Mouse (Mus musculus) kidney, embryonic 16.5 days (tissue): ENCODE measurements around the gene Ldb2. TPM values are rescaled to one million over a fixed set of nuclear protein-coding genes. Genes with fewer than 3 reads are reported as not detected.

ENCODE experiments used
- ATAC-seq: fragments of 200-750 bp; cut with Nextera tagmentation; 2 replicates; pipeline ENCODE4 v1.8.0; 2017; ENCODE audit warnings: moderate TSS enrichment; ENCODE audit not compliant: low FRiP score, low TSS enrichment
- H3K27ac ChIP-seq: fragments of 300-500 bp; sonication (generic); 2 replicates; pipeline ENCODE4 v1.5.1; 2014; ENCODE audit warnings: low read length
- H3K27me3 ChIP-seq: fragments of 300-500 bp; sonication (generic); 2 replicates; pipeline ENCODE4 v1.6.1; 2014; ENCODE audit warnings: low read length, control low read depth, mixed read lengths; ENCODE audit not compliant: insufficient read depth
- H3K36me3 ChIP-seq: fragments of 300-500 bp; sonication (generic); 2 replicates; pipeline ENCODE4 v1.6.1; 2014; ENCODE audit warnings: low read length, control low read depth, mixed read lengths; ENCODE audit not compliant: insufficient read depth
- H3K4me1 ChIP-seq: fragments of 300-500 bp; sonication (generic); 2 replicates; pipeline ENCODE4 v1.6.1; 2014; ENCODE audit warnings: low read length, control low read depth, mixed read lengths; ENCODE audit not compliant: insufficient read depth
- H3K4me2 ChIP-seq: fragments of 300-500 bp; sonication (generic); replicated peaks from 2 replicates; pipeline ENCODE4 v1.6.1; 2014; ENCODE audit warnings: low read depth, low read length
- H3K4me3 ChIP-seq: fragments of 300-500 bp; sonication (generic); 2 replicates; pipeline ENCODE4 v1.5.1; 2014; ENCODE audit warnings: mild to moderate bottlenecking, low read length
- H3K9ac ChIP-seq: fragments of 300-500 bp; sonication (generic); replicated peaks from 2 replicates; pipeline ENCODE4 v1.6.1; 2014; ENCODE audit warnings: low read length
- H3K9me3 ChIP-seq: fragments of 300-500 bp; sonication (generic); 2 replicates; pipeline ENCODE4 v1.6.1; 2016; ENCODE audit warnings: low read length, control low read depth
- WGBS: fragments of 180-500 bp; shearing (Covaris S2); extraction: QIAGEN DNeasy Blood & Tissue Kit; methylation state at CpG from one replicate; pipeline ENCODE4 v1.1.7; 2014; 5-methylcytosine and 5-hydroxymethylcytosine counted together
- polyA plus RNA-seq: library from polyadenylated mRNA; unstranded; fragments of >200 nt; fragmentation: Nextera tagmentation; extraction: Ambion mirVana; gene quantifications from 2 replicates; pipeline ENCODE4 v1.2.1, GENCODE M21; 2015

Gene Ldb2
- polyA plus RNA-seq, 1 experiment from 2014 or later: 115 TPM

DNA sequence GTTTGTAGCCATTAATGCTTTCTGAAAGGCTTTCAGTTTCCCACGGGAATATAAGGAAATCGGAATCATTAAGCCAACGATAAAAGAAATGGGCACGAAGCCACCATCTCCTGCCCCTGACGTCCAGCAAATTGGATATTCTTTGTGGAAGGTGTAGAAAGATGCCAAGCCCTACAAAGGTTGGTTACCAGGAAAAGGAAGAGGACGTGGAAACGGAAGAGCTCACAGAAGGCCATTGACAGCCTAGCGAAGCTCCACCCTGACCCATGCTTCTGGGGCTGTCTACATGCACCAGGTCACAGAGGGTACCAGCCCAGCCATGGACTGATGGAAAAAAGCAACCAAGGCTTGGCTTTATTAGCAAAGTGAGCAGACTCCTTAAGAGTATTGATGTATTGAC is 31.0 kb downstream of the Ldb2 start:
- Histone ChIP-seq H3K36me3 (no peaks in the 10 kb centered on the region), H3K27me3 (no peaks in the 10 kb centered on the region), H3K27ac (no peak overlapping the region), H3K4me1 (no peaks in the 10 kb centered on the region), H3K9me3 (no peaks in the 10 kb centered on the region), H3K9ac (no peak overlapping the region), H3K4me3 (no peak overlapping the region), H3K4me2 (no peak overlapping the region)
- 84% methylated on average over 8 of the region's 8 CpGs for WGBS
- no peak for ATAC-seq

- Histone ChIP-seq H3K4me3 (no peak overlapping the region), H3K4me2 (no peak overlapping the region), H3K27ac (peak overlapping the region; percentile 82), H3K9ac (no peak overlapping the region), H3K4me1 (no peaks in the 10 kb centered on the region), H3K27me3 (no peaks in the 10 kb centered on the region), H3K36me3 (no peaks in the 10 kb centered on the region), H3K9me3 (no peaks in the 10 kb centered on the region)
- 77% methylated on average over 7 of the region's 7 CpGs for WGBS
- ATAC-seq: 0 out of 2 replicates have a peak, but pooled peaks have one; percentile 19
These were observed 34.6 kb downstream of the Ldb2 start for GRCm38 (mm10) chr5:44764911-44765310.

- Histone ChIP-seq H3K36me3 (0 out of 2 replicates have a peak, but pooled peaks cover 2% of the 10 kb centered on the region), H3K4me2 (no peak overlapping the region), H3K27me3 (no peaks in the 10 kb centered on the region), H3K4me3 (no peak overlapping the region), H3K9ac (no peak overlapping the region), H3K27ac (0 out of 2 replicates have a peak overlapping the region, but pooled peaks have one; percentile 29), H3K4me1 (no peaks in the 10 kb centered on the region), H3K9me3 (no peaks in the 10 kb centered on the region)
- WGBS: 82% methylated on average over 4 of the region's 4 CpGs
- ATAC-seq: 0 out of 2 replicates have a peak, but pooled peaks have one; percentile 31
These were observed 40.3 kb downstream of the Ldb2 start for GRCm38 (mm10) chr5:44759178-44759577.

DNA sequence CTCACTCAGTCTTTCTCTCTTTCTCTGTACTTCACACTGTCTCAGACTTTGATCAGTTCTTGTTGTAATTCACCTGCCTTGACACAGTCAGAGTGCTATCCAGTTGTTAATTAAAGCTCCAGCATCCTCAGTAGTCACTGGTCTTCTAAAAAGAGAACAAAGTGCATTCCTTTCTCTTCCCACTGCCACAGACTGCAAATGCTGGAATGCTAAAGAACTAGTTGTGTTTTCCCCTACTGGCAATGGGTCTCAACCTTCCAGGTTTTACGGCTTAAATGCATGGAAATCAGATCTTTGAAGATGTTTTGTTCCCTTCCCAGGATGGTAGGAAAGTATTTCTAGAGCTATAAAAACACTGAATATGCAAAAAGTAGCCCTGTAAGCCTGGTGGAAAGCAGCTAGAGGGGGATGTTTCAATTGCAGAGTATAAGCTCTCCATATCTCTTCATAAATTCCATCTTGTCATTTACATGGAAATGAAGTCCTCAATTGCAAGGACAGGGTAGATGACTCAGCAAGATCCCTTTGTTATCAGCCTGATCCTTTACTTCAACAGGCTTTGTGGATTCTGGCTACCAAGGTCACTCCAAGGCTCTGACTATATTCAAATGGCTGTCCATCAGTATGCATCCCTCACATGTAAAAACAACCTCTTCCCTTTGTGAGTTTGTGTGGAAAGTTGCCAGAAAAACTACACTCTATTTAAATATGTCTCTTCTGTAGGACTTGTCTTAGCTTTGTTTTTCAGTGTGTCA is 45.1 kb downstream of the Ldb2 start:
- H3K27ac ChIP-seq: no peak overlapping the region

DNA sequence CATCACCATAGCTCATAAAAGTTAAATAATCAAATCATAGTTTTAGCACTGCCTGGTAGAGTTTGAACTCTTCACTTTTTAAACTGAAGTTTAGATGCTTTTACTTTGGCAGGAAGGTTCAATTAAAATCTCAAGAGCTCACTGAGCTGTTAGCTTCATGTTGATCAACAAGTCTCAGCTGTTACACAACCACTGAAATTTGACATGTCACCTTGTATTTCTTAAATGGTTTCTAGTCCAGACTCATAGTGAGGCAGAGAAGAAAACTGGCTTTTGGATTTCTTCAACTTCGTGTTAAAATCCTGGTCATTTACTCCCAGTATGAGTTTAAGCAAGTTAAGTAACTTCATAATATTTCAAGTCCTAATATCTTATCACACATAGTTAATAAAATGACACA is 53.8 kb downstream of the Ldb2 start:
- H3K9me3 ChIP-seq: no peaks in the 10 kb centered on the region
- no peaks in the 10 kb centered on the region for H3K4me1 ChIP-seq
- H3K4me2 ChIP-seq: no peak overlapping the region
- WGBS: 92% methylated on average over 1 of the region's 1 CpGs
- no peaks in the 10 kb centered on the region for H3K27me3 ChIP-seq
- H3K36me3 ChIP-seq: no peaks in the 10 kb centered on the region
- H3K9ac ChIP-seq: no peak overlapping the region
- no peak overlapping the region for H3K4me3 ChIP-seq
- no peak overlapping the region for H3K27ac ChIP-seq
- no peak for ATAC-seq

More for the DNA sequence above, 45.1 kb downstream of the Ldb2 start:
- H3K4me1 ChIP-seq: no peaks in the 10 kb centered on the region
- no peaks in the 10 kb centered on the region for H3K27me3 ChIP-seq
- ATAC-seq: no peak
- WGBS: 45% methylated on average over 1 of the region's 1 CpGs
- H3K9me3 ChIP-seq: no peaks in the 10 kb centered on the region
- no peak overlapping the region for H3K4me3 ChIP-seq
- H3K9ac ChIP-seq: no peak overlapping the region
- H3K4me2 ChIP-seq: no peak overlapping the region
- H3K36me3 ChIP-seq: 0 out of 2 replicates have a peak, but pooled peaks cover 2% of the 10 kb centered on the region

- WGBS: 67% methylated on average over 3 of the region's 3 CpGs
- ATAC-seq: no peak
- no peaks in the 10 kb centered on the region for H3K27me3 ChIP-seq
- H3K9ac ChIP-seq: no peak overlapping the region
- no peaks in the 10 kb centered on the region for H3K9me3 ChIP-seq
- no peak overlapping the region for H3K27ac ChIP-seq
- no peaks in the 10 kb centered on the region for H3K4me1 ChIP-seq
- no peak overlapping the region for H3K4me3 ChIP-seq
- no peak overlapping the region for H3K4me2 ChIP-seq
- H3K36me3 ChIP-seq: no peaks in the 10 kb centered on the region
These were observed 63.1 kb downstream of the Ldb2 start for GRCm38 (mm10) chr5:44736366-44736765.

DNA sequence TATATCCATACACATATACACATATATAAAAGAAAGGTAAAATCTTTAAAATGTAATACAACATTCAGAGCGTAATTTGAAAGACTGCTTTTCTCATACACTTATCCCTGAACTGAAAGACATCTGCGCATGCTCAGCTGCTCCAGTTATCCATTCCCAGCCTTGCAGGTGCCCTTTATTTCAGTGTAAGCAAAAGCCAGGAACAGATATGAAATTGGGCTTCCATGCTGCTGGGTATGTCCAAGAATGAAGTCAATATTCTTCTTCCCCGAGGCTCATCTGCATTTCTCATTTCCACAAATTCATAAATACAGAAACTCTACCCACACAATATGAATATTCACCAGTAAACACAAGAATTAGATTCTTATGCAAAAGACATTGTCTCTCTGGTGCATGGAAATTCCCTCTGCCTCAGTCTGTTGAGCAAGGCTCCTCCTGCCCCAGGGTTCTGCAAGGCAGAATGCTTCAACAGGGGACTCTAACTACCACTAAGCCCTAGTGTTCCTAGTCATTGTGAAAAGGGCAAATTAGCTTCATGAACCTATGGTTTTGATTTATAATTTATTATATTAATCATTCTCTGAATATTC is 65.3 kb downstream of the Ldb2 start:
- WGBS: 92% methylated on average over 3 of the region's 3 CpGs
- no peaks in the 10 kb centered on the region for H3K36me3 ChIP-seq
- no peak overlapping the region for H3K27ac ChIP-seq
- no peaks in the 10 kb centered on the region for H3K9me3 ChIP-seq
- H3K27me3 ChIP-seq: no peaks in the 10 kb centered on the region
- H3K4me2 ChIP-seq: no peak overlapping the region
- H3K4me3 ChIP-seq: no peak overlapping the region
- no peak overlapping the region for H3K9ac ChIP-seq
- no peaks in the 10 kb centered on the region for H3K4me1 ChIP-seq
- no peak for ATAC-seq

- no peaks in the 10 kb centered on the region for H3K27me3 ChIP-seq
- H3K4me3 ChIP-seq: no peak overlapping the region
- no peak overlapping the region for H3K27ac ChIP-seq
- no peak overlapping the region for H3K9ac ChIP-seq
- H3K9me3 ChIP-seq: no peaks in the 10 kb centered on the region
- no peak for ATAC-seq
- H3K4me2 ChIP-seq: no peak overlapping the region
- 85% methylated on average over 8 of the region's 8 CpGs for WGBS
- peaks cover 3% of the 10 kb centered on the region; the same call in 1 of the 2 replicates for H3K4me1 ChIP-seq
- no peaks in the 10 kb centered on the region for H3K36me3 ChIP-seq
These were observed 69.7 kb downstream of the Ldb2 start for GRCm38 (mm10) chr5:44729646-44730310.

DNA sequence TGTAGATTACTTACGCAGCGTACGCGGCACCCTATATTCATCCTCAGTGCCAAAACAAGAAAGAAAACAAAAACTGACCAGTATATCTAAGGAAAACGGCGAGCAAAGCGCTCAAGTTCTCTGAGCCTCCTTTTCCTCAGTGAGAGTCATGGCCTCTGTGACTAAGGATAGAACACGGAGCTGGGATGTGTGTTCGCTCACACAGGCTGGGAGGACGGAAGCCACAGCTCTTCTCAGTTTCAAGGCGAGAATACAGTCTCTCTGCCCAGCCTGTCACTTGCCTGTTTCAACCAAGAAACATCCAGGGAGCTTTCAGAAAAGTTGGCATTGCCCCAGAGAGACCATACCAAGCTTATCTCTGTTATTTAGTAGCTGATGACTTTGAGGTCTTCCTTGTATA is 71.5 kb downstream of the Ldb2 start:
- H3K4me2 ChIP-seq: no peak overlapping the region
- no peak for ATAC-seq
- no peaks in the 10 kb centered on the region for H3K9me3 ChIP-seq
- H3K27ac ChIP-seq: peak overlapping the region; percentile 47; the same call in 1 of the 2 replicates
- 86% methylated on average over 11 of the region's 11 CpGs for WGBS
- H3K4me3 ChIP-seq: no peak overlapping the region
- H3K9ac ChIP-seq: no peak overlapping the region
- H3K4me1 ChIP-seq: peaks cover 3% of the 10 kb centered on the region; the same call in 1 of the 2 replicates
- no peaks in the 10 kb centered on the region for H3K27me3 ChIP-seq
- no peaks in the 10 kb centered on the region for H3K36me3 ChIP-seq
